Mouse (Mus musculus): ENCODE measurements at regions not wholly inside any gene's neighbourhood (a gene's known extent, or its start where the extent isn't known, plus 50 kb on each side); places are given as distances from the start of the nearest gene placed in this dataset.

DNA sequence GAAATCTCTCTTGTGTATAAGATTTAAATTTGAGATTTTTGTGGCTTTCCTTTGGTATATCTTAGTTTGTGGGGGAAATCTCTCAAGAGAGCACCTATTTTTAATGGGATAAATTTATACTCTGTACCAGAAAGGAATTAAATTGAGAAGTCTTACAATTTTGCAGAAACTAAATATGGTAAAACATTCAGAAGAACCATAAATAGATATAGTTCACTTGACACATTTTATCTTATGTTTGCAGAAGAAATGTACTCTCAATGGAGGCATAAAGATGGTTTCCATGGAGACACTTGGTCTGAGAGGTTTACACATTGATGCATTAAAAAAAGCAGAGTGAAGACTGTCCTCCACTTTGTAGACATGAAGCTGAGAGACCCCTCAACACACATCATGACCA, 86.9 kb downstream of the Ndufa10 start:
- no peak overlapping the region for H3K27ac ChIP-seq (ENCODE audit: low read depth)
- no peaks in the 10 kb centered on the region for H3K27me3 ChIP-seq (replicated peaks; ENCODE audit: control insufficient read depth, insufficient read depth, low read length)
- no peak overlapping the region for H3K4me2 ChIP-seq (ENCODE audit: low read length)
- H3K4me1 ChIP-seq (replicated peaks; ENCODE audit: control insufficient read depth, insufficient read depth, low read length): no peaks in the 10 kb centered on the region
- no peak for DNase-seq (ENCODE audit: low spot score)
- H3K36me3 ChIP-seq (ENCODE audit: control insufficient read depth, insufficient read depth, low read length): no peaks in the 10 kb centered on the region
- no peak overlapping the region for H3K4me3 ChIP-seq (ENCODE audit: low read depth, low read length)
- no peaks in the 10 kb centered on the region for H3K9me3 ChIP-seq (ENCODE audit: control insufficient read depth, low read length)
- no peak overlapping the region for H3K9ac ChIP-seq (ENCODE audit: low read length)
- ATAC-seq (replicated peaks; ENCODE audit: low FRiP score, low TSS enrichment, low read depth): no peak

- Histone ChIP-seq H3K9ac (ENCODE audit: low read length) (no peak overlapping the region), H3K4me2 (ENCODE audit: low read length) (no peak overlapping the region), H3K36me3 (ENCODE audit: control insufficient read depth, insufficient read depth, low read length) (no peaks in the 10 kb centered on the region), H3K4me1 (replicated peaks; ENCODE audit: control insufficient read depth, insufficient read depth, low read length) (0 out of 2 replicates have a peak, but pooled peaks cover 4% of the 10 kb centered on the region), H3K27ac (ENCODE audit: low read depth) (no peak overlapping the region), H3K27me3 (replicated peaks; ENCODE audit: control insufficient read depth, insufficient read depth, low read length) (no peaks in the 10 kb centered on the region), H3K4me3 (ENCODE audit: low read depth, low read length) (no peak overlapping the region), H3K9me3 (ENCODE audit: control insufficient read depth, low read length) (no peaks in the 10 kb centered on the region)
- ATAC-seq (replicated peaks; ENCODE audit: low FRiP score, low TSS enrichment, low read depth): no peak
- DNase-seq (ENCODE audit: low spot score): no peak
Observed at GRCm38 (mm10) chr1:92384945-92385344, 88.7 kb downstream of the Ndufa10 start.

- DNase-seq (ENCODE audit: low spot score) (no peak), ATAC-seq (replicated peaks; ENCODE audit: low FRiP score, low TSS enrichment, low read depth) (no peak)
- H3K4me3 ChIP-seq (ENCODE audit: low read depth, low read length): no peak overlapping the region
- no peaks in the 10 kb centered on the region for H3K27me3 ChIP-seq (replicated peaks; ENCODE audit: control insufficient read depth, insufficient read depth, low read length)
- no peak overlapping the region for H3K9ac ChIP-seq (ENCODE audit: low read length)
- 74% methylated on average over 4 of the region's 4 CpGs for WGBS
- H3K27ac ChIP-seq (ENCODE audit: low read depth): no peak overlapping the region
- no peaks in the 10 kb centered on the region for H3K9me3 ChIP-seq (ENCODE audit: control insufficient read depth, low read length)
- no peak overlapping the region for H3K4me2 ChIP-seq (ENCODE audit: low read length)
- peaks cover 13% of the 10 kb centered on the region for H3K4me1 ChIP-seq (replicated peaks; ENCODE audit: control insufficient read depth, insufficient read depth, low read length)
- H3K36me3 ChIP-seq (ENCODE audit: control insufficient read depth, insufficient read depth, low read length): no peaks in the 10 kb centered on the region
Observed at GRCm38 (mm10) chr1:92383749-92384148, 89.9 kb downstream of the Ndufa10 start.

DNA sequence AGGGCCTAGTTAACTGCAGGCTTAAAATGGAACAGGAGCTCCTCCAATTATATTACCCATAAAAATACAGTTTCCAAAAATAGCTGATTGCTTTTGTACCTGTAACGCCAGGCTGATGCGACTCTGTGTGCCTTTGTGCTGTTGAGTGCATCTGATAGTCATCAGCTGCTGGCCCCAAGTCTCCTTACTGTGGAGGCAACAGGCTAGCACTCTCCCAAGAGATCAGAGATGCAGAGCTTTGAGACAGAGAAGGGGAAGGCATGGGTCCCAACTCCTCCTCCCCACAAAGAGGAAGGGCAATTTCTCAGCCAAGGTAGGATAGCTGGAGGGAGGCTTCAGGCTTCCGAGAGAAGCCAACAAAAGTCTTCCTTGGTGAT, 94.2 kb downstream of the Ndufa10 start:
- ATAC-seq (replicated peaks; ENCODE audit: low FRiP score, low TSS enrichment, low read depth): no peak
- Histone ChIP-seq H3K9ac (ENCODE audit: low read length) (no peak overlapping the region), H3K27me3 (replicated peaks; ENCODE audit: control insufficient read depth, insufficient read depth, low read length) (no peaks in the 10 kb centered on the region), H3K36me3 (ENCODE audit: control insufficient read depth, insufficient read depth, low read length) (no peaks in the 10 kb centered on the region), H3K27ac (ENCODE audit: low read depth) (peak overlapping the region; percentile 75; the same call in 1 of the 2 replicates), H3K9me3 (ENCODE audit: control insufficient read depth, low read length) (no peaks in the 10 kb centered on the region), H3K4me2 (ENCODE audit: low read length) (no peak overlapping the region), H3K4me3 (ENCODE audit: low read depth, low read length) (no peak overlapping the region), H3K4me1 (replicated peaks; ENCODE audit: control insufficient read depth, insufficient read depth, low read length) (peaks cover 13% of the 10 kb centered on the region)
- no peak for DNase-seq (ENCODE audit: low spot score)
- 43% methylated on average over 3 of the region's 3 CpGs for WGBS

DNA sequence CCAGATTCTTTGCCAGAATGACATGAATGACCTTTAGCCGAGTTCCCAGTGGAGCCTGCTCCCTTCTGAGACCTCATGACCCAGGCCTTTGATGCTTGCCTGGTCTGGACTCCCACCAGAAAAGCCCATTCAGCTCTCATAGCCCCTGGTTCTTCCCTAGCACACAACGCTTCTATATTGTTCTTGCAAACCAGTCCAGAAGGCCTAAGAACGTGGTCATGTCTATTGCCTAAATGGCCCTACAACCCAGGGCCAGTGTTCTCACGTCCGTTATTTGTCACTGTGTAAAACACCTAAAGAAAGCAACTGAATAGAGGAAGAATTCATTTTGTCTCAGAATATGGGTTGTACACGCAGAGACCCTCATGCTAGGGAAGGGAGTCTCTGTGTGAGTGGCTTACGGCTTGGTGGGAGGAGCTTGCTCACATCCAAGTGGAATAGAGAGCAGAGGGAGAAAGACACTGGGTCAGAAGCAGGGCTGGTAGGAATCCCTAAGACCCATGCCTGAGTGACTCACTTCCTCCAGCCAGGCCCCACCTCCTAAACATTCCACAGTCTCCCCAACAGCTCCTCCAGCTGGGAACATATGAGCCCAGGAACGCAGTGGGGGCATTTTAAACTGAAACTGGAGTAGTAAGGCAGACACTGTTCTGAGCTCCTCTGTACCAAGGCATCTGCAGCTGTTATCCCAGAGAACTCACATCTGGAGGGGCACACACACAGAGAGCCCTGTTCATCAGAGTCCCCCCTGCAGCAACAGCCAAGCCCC, 94.7 kb downstream of the Ndufa10 start:
- no peak for DNase-seq (ENCODE audit: low spot score)
- WGBS: 50% methylated on average over 8 of the region's 8 CpGs
- peak overlapping the region; percentile 75 for H3K27ac ChIP-seq (ENCODE audit: low read depth)
- no peaks in the 10 kb centered on the region for H3K27me3 ChIP-seq (replicated peaks; ENCODE audit: control insufficient read depth, insufficient read depth, low read length)
- H3K4me3 ChIP-seq (ENCODE audit: low read depth, low read length): no peak overlapping the region
- H3K4me2 ChIP-seq (ENCODE audit: low read length): no peak overlapping the region
- H3K9ac ChIP-seq (ENCODE audit: low read length): no peak overlapping the region
- ATAC-seq (replicated peaks; ENCODE audit: low FRiP score, low TSS enrichment, low read depth): peak; percentile 74; the same call in 1 of the 2 replicates
- no peaks in the 10 kb centered on the region for H3K36me3 ChIP-seq (ENCODE audit: control insufficient read depth, insufficient read depth, low read length)
- H3K4me1 ChIP-seq (replicated peaks; ENCODE audit: control insufficient read depth, insufficient read depth, low read length): peaks cover 13% of the 10 kb centered on the region
- H3K9me3 ChIP-seq (ENCODE audit: control insufficient read depth, low read length): no peaks in the 10 kb centered on the region

DNA sequence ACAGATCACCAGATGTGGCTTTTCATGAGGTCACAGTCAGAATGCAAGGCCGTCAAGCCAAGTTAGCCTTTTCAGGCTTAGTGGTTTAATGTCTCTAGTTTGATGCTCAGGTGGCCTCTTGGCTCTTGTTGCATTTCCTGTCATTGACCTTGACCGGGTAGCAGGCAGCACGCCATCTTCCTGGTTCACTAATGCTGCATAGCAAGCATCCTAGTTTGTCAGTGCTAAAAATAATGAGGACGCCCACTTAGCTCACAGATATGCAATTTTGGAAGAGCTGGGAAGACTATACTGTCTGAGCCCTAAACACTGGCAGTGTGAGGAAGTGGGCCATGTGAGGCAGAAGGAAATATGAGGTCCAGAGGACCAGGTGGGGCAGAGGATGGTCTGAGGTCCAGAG, 97.2 kb downstream of the Ndufa10 start:
- Histone ChIP-seq H3K9me3 (ENCODE audit: control insufficient read depth, low read length) (no peaks in the 10 kb centered on the region), H3K4me3 (ENCODE audit: low read depth, low read length) (no peak overlapping the region), H3K4me1 (replicated peaks; ENCODE audit: control insufficient read depth, insufficient read depth, low read length) (peaks cover 25% of the 10 kb centered on the region), H3K4me2 (ENCODE audit: low read length) (no peak overlapping the region), H3K27me3 (replicated peaks; ENCODE audit: control insufficient read depth, insufficient read depth, low read length) (no peaks in the 10 kb centered on the region), H3K27ac (ENCODE audit: low read depth) (no peak overlapping the region), H3K9ac (ENCODE audit: low read length) (no peak overlapping the region), H3K36me3 (ENCODE audit: control insufficient read depth, insufficient read depth, low read length) (no peaks in the 10 kb centered on the region)
- whole genome bisulfite sequencing: 77% methylated on average over 4 of the region's 4 CpGs
- DNase-seq (ENCODE audit: low spot score) (no peak), ATAC-seq (replicated peaks; ENCODE audit: low FRiP score, low TSS enrichment, low read depth) (no peak)

DNA sequence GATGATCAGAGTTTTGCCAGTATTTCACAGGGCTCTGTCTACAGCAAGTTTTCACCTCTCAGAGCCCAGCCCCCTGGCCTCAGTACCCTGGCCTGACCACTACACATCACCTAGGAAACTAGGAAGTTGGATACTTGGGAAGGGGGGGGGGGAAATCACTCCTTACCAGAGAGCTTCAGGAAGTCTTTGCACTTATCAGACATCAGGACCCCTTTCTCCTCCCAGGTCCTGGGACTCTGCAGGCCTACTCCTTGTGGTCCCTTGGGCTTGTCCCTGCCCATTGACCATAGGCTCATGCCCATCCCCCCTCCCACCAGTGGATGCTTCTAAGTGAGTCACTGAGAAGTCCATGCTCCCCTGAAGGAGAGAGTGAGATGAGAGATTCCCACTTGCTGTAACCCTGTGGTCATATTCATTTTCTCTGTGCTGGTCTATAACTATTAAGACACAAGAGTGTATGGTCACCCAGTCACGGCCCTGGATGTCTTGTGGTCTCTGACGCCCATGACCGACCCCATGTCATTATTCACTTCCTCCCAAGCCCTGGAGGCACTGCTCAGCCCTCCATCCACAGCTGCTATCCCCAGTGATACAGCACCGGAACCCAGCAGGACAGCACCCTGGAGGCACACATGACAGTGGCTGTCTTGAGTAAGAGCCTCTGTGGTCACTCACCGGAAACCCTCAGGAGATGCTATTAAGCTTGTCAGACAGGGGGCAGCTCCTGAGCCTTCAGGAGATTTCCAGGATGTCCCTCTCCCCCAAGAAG, 101.3 kb downstream of the Ndufa10 start:
- DNase-seq (ENCODE audit: low spot score) (no peak), ATAC-seq (replicated peaks; ENCODE audit: low FRiP score, low TSS enrichment, low read depth) (no peak; the same call in 1 of the 2 replicates)
- H3K36me3 ChIP-seq (ENCODE audit: control insufficient read depth, insufficient read depth, low read length): no peaks in the 10 kb centered on the region
- peaks cover 17% of the 10 kb centered on the region for H3K4me1 ChIP-seq (replicated peaks; ENCODE audit: control insufficient read depth, insufficient read depth, low read length)
- no peak overlapping the region for H3K4me3 ChIP-seq (ENCODE audit: low read depth, low read length)
- 82% methylated on average over 5 of the region's 5 CpGs for WGBS
- no peaks in the 10 kb centered on the region for H3K27me3 ChIP-seq (replicated peaks; ENCODE audit: control insufficient read depth, insufficient read depth, low read length)
- H3K9me3 ChIP-seq (ENCODE audit: control insufficient read depth, low read length): no peaks in the 10 kb centered on the region
- H3K9ac ChIP-seq (ENCODE audit: low read length): no peak overlapping the region
- H3K27ac ChIP-seq (ENCODE audit: low read depth): 0 out of 2 replicates have a peak overlapping the region, but pooled peaks have one; percentile 11
- H3K4me2 ChIP-seq (ENCODE audit: low read length): peak overlapping the region; percentile 41; the same call in 1 of the 2 replicates

GRCm38 (mm10) chr1:92371357-92371981, 102.2 kb downstream of the Ndufa10 start:
- H3K27me3 ChIP-seq (replicated peaks; ENCODE audit: control insufficient read depth, insufficient read depth, low read length): no peaks in the 10 kb centered on the region
- peaks cover 17% of the 10 kb centered on the region for H3K4me1 ChIP-seq (replicated peaks; ENCODE audit: control insufficient read depth, insufficient read depth, low read length)
- H3K27ac ChIP-seq (ENCODE audit: low read depth): 0 out of 2 replicates have a peak overlapping the region, but pooled peaks have one; percentile 11
- H3K9me3 ChIP-seq (ENCODE audit: control insufficient read depth, low read length): no peaks in the 10 kb centered on the region
- H3K4me2 ChIP-seq (ENCODE audit: low read length): peak overlapping the region; percentile 41
- no peaks in the 10 kb centered on the region for H3K36me3 ChIP-seq (ENCODE audit: control insufficient read depth, insufficient read depth, low read length)
- ATAC-seq (replicated peaks; ENCODE audit: low FRiP score, low TSS enrichment, low read depth) (peak; percentile 80), DNase-seq (ENCODE audit: low spot score) (peak; percentile 65)
- no peak overlapping the region for H3K9ac ChIP-seq (ENCODE audit: low read length)
- H3K4me3 ChIP-seq (ENCODE audit: low read depth, low read length): no peak overlapping the region; the same call in 1 of the 2 replicates
- WGBS: 35% methylated on average over 11 of the region's 11 CpGs
